Mouse (Mus musculus): ENCODE measurements around the gene Pacs2. TPM values are rescaled to one million over a fixed set of nuclear protein-coding genes. Genes with fewer than 3 reads are reported as not detected.

Pacs2 gene
- polyA plus RNA-seq, 1 experiment from 2014 or later, result 9.6 TPM

DNA sequence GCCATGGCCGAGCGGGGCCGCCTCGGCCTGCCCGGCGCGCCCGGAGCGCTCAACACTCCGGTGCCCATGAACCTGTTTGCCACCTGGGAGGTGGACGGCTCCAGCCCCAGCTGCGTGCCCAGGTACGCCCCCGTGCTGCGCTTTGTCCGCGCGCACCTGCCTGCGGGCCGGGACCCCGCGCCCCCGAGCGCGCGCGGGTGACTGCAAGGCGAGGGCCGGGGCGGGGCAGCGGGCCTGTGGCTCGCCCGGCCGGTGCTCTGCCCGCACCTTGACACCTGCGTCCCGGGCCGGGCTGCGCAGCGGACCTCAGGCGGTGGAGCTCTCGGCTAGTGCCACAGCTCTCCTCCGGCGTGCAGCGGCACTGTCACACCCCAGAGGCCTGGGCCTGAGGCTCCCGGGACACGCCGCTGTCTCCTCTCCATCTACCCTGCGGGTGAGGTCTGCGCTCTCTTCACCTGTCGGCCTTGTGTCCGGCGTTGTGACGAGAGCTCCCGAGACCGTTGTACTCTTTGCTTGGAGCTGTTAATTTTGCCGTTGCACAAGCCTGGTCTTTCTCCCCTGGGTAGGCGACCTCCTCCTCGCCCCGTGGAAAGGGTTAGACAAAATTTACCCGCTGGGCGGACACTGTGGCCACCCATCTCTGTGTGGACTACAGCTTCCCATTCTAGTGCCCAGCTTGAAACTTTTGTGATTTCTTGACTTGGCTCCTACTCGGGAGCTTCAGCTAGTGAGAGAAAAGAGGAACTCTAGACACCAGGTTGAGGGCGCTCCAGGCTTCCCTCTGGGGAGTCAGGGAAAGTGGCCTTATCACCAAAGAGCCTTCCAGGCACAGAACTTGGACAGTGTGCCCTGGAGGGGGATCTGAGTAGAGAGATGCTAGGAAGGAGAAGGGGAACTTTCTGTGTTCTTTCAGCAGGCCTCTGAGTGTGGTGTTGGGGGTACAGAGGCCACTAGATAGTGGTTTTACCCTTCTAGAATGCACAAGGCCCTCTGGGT lies 551 bp downstream of the Pacs2 start:
- Histone ChIP-seq H3K9me3 (replicated peaks) (no peaks in the 10 kb centered on the region), H3K27me3 (replicated peaks) (no peaks in the 10 kb centered on the region), H3K4me1 (peaks cover 52% of the 10 kb centered on the region), H3K9ac (peak overlapping the region; percentile 95), H3K36me3 (peaks cover 9% of the 10 kb centered on the region), H3K4me3 (peak overlapping the region; percentile 89), H3K4me2 (peak overlapping the region; percentile 99), H3K27ac (peak overlapping the region; percentile 83)
- peak; percentile 57 for ATAC-seq
- WGBS (ENCODE audit: insufficient replicate concordance), result under 1% methylated on average over 54 of the region's 64 CpGs

DNA sequence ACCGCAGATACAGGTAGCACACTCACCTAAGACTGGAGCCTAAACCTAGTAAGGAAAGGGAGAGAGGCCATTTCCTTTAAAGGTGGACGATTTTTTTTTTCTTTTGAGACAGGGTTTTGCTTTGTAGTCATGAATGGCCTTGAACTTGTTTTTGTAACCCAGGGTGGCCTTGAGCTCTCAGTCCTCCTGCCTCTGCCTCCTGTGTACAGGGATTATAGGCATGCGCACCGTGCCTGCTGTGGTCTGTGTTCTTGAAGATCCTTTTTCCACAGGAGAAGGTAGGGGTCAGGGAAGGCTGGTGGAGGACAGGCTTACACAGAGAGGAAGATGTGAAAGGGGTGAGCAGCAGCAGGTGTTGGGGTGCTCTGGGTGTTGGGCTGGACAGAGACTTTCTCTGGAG lies 1.6 kb downstream of the Pacs2 start:
- Histone ChIP-seq H3K27ac (no peak overlapping the region; the same call in 1 of the 2 replicates), H3K4me1 (peaks cover 52% of the 10 kb centered on the region), H3K4me2 (peak overlapping the region; percentile 99), H3K27me3 (replicated peaks) (no peaks in the 10 kb centered on the region), H3K4me3 (peak overlapping the region; percentile 89), H3K9ac (peak overlapping the region; percentile 95), H3K9me3 (replicated peaks) (no peaks in the 10 kb centered on the region), H3K36me3 (peaks cover 14% of the 10 kb centered on the region)
- no peak for ATAC-seq
- 72% methylated on average over 4 of the region's 4 CpGs for WGBS (ENCODE audit: insufficient replicate concordance)

DNA sequence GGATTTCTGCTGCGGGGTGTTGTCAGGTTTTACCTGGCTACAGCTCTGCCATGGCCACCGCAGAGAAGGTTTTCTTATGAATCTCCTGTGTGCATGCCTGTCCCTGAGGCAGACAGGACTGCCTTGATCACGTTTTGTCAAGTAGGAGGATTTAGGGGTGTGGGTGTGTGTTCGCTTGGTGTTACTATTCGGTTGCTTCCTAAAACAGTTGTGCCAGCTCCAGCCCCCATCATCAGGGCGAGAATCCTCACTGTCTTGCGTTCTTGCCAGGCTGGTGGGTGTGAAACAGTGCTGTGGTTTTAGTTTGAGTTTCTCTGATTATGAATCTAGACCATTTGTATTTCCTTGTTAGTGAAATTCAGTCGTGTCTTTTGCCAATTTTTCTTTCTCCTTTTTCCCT lies 2.7 kb downstream of the Pacs2 start:
- Histone ChIP-seq H3K27ac (no peak overlapping the region), H3K4me1 (peaks cover 52% of the 10 kb centered on the region), H3K4me3 (no peak overlapping the region), H3K9me3 (replicated peaks) (no peaks in the 10 kb centered on the region), H3K4me2 (no peak overlapping the region), H3K9ac (no peak overlapping the region), H3K27me3 (replicated peaks) (no peaks in the 10 kb centered on the region), H3K36me3 (peaks cover 21% of the 10 kb centered on the region)
- no peak for ATAC-seq
- WGBS (ENCODE audit: insufficient replicate concordance), result 74% methylated on average over 8 of the region's 8 CpGs

DNA sequence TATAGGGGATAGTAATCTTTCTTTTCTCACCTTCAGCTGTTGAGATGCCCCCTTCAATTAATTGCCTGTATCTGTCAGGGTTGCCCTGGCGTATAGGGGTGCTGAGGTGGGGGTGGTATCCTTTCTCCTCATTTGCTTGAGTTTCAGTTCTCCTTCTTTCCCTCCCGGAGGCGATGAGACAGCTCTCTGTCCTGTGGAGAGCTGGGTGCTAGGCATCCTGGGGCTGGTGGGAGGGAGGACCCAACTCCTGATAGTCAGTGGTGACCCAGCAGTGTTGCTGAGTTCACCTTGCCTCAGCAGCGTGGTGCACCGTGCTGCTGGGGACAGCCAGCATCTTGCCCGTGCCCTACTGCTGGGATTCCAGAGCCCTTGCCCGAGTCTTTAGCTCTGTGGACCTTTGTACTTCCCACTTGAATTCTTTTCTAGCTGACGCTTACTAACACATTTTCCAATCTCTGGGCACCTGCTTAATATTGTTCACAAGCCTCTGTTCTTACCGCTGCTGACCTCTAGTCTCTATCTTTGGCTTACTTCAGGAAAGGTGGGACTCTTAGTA lies 3.2 kb downstream of the Pacs2 start:
- WGBS (ENCODE audit: insufficient replicate concordance), result 71% methylated on average over 9 of the region's 9 CpGs
- Histone ChIP-seq H3K9me3 (replicated peaks) (no peaks in the 10 kb centered on the region), H3K27ac (no peak overlapping the region; the same call in 1 of the 2 replicates), H3K4me1 (peaks cover 52% of the 10 kb centered on the region), H3K9ac (no peak overlapping the region), H3K4me2 (no peak overlapping the region), H3K4me3 (no peak overlapping the region), H3K27me3 (replicated peaks) (no peaks in the 10 kb centered on the region), H3K36me3 (peaks cover 22% of the 10 kb centered on the region)
- ATAC-seq, result no peak

DNA sequence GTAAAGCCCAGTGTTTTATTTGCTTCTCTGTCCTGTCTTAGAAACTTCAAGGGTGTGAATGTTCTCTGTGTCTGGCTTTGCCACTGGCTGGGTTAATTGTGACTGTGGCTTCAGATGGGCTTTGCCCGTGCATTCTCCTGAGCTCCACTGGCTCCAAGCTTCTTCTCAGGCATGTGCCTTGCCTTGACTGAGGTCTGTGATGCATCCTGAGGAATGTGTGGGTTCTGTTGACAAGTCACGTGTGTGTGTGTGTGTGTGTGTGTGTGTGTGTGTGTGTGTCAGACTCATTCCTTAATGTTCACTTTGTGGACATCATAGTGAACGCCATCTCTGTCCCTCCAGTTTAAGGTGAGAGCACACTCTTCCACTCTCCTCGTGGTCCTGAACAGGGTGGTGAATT lies 4.5 kb downstream of the Pacs2 start:
- Histone ChIP-seq H3K4me3 (no peak overlapping the region), H3K4me2 (no peak overlapping the region), H3K9ac (no peak overlapping the region), H3K27ac (no peak overlapping the region), H3K9me3 (replicated peaks) (no peaks in the 10 kb centered on the region), H3K36me3 (peaks cover 30% of the 10 kb centered on the region), H3K4me1 (peaks cover 48% of the 10 kb centered on the region), H3K27me3 (replicated peaks) (no peaks in the 10 kb centered on the region)
- no peak for ATAC-seq
- 72% methylated on average over 4 of the region's 4 CpGs for WGBS (ENCODE audit: insufficient replicate concordance)

DNA sequence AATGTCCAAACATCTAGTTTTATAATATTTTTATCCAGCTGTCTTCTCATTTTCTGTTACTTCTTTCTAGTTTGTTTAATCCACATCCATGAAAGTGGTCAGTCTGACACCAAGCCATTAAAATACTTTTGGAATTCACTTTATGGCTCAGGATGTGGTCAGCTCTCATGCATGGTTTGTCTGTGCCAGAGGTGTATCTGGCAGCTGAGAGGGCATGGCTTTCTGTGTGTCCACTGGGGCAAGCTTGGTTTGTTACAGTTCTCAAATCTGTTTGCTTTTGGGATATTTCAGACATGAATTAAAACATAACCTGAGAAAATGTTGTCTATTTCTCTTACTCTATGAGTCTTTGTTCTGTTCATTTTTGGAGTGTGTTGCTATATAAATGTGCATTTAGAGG lies 7.2 kb downstream of the Pacs2 start:
- Histone ChIP-seq H3K9ac (no peak overlapping the region), H3K27ac (no peak overlapping the region), H3K27me3 (replicated peaks) (no peaks in the 10 kb centered on the region), H3K9me3 (replicated peaks) (no peaks in the 10 kb centered on the region), H3K4me2 (no peak overlapping the region), H3K4me3 (no peak overlapping the region), H3K36me3 (peaks cover 38% of the 10 kb centered on the region), H3K4me1 (peaks cover 27% of the 10 kb centered on the region)
- ATAC-seq, result no peak

DNA sequence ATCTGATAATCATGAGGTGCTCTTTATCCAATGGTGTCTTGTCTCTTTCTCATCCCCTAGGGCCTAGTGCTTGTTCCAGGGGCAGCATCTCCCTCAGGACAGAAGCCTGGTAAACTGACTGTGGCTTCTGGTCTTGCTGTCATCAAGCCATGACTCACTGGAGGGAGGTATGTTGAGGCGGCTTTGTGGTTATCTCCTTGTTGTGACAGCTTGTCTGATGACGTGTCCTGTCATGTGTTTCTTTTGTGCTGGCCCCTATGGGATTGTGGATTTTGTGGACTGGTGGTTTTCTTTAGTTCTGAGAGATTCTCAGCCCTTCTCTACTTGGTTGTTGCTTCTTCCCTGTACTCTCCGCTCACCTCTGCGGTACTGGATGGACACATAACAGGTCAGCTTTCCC lies 8.8 kb downstream of the Pacs2 start:
- 51% methylated on average over 4 of the region's 4 CpGs for WGBS (ENCODE audit: insufficient replicate concordance)
- Histone ChIP-seq H3K9me3 (replicated peaks) (no peaks in the 10 kb centered on the region), H3K9ac (no peak overlapping the region), H3K4me3 (no peak overlapping the region), H3K27ac (no peak overlapping the region), H3K36me3 (peaks cover 48% of the 10 kb centered on the region), H3K4me2 (no peak overlapping the region), H3K4me1 (peaks cover 13% of the 10 kb centered on the region), H3K27me3 (replicated peaks) (no peaks in the 10 kb centered on the region)
- ATAC-seq, result no peak

DNA sequence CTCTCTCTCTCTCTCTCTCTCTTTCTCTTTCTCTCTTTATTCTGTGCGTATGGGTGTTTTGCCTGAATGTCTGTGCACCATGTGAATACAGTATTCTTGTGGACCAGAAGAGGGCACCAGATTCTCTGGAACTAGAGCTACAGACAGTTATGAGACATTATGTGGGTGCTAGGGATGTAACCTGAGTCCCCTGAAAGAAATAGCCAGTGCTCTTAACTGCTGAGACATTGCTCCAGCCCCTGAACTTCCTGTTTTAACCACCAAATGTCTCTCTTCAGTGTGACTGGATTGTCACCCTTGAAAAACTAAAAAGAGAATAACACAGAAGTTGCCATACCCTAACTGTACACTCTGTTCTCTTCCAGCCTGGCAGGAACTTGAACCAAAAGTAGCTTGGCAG lies 12.2 kb downstream of the Pacs2 start:
- Histone ChIP-seq H3K4me1 (peaks cover 28% of the 10 kb centered on the region), H3K9ac (no peak overlapping the region), H3K4me3 (no peak overlapping the region), H3K4me2 (no peak overlapping the region), H3K36me3 (peaks cover 35% of the 10 kb centered on the region), H3K27me3 (replicated peaks) (no peaks in the 10 kb centered on the region), H3K9me3 (replicated peaks) (no peaks in the 10 kb centered on the region), H3K27ac (no peak overlapping the region)
- ATAC-seq, result no peak
- 79% methylated on average over 1 of the region's 1 CpGs for WGBS (ENCODE audit: insufficient replicate concordance)

DNA sequence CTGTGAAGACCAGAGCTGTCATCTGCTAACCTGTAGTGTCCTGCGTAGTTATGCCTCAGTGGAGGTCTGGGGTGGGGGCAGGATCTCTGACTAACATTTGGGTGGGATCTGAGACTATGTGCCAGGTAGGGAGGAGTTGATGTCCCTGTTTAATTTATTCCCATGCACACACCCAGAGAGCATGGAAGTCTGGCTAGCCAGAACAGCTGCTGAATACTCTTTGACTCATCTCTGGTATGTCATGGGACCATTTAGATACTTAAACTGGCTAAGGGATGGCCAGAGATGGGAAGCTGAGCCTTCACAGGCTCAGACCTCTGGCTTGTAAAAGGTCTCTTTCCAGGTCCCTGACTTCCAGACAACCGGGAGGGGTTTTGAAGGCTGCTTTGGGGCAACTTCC lies 13.2 kb downstream of the Pacs2 start:
- Histone ChIP-seq H3K4me2 (no peak overlapping the region), H3K9me3 (replicated peaks) (no peaks in the 10 kb centered on the region), H3K4me3 (no peak overlapping the region), H3K27me3 (replicated peaks) (no peaks in the 10 kb centered on the region), H3K27ac (no peak overlapping the region), H3K4me1 (peaks cover 37% of the 10 kb centered on the region), H3K9ac (no peak overlapping the region), H3K36me3 (peaks cover 30% of the 10 kb centered on the region)
- no peak for ATAC-seq
- WGBS (ENCODE audit: insufficient replicate concordance), result 85% methylated on average over 2 of the region's 2 CpGs

DNA sequence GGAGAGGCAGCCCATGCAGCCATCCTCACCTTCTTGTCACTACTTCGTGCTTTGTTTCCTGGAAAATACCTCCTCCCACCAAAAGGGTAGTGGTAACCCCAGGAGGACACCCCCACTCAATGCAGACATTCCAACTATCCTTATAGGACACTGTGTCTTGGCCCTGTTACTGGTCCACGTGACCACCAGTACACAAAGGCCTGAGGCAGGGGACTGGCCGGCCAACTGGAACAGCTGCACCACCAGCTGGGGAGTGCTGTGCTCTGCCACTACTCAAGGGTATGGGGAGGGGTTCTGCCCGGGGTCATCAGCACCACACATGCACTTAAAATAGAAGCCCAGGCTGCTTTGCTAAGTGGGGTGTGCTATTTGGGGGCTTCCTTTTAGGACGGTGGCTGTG lies 13.8 kb downstream of the Pacs2 start:
- peaks cover 29% of the 10 kb centered on the region for H3K36me3 ChIP-seq
- H3K27ac ChIP-seq, result no peak overlapping the region

DNA sequence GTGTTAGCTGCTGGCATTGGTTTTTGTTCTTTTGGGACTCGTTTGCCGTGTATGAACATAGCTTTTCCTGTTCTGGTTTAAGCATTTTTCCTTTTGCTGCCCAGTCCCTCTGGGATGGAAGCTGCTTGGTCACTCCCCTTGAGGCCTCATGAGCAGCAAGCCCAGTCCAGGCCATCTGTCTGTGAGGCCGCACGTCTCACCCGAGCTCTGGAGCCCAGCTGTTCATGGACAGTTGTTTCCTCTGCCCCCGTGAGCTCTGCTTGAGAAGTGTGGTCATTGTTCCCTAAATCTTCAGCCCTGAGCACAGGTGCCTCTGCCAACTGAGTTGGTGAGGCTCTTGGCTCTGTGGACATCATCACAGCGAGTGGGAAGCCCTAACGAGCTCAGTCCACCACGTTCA lies 14.6 kb downstream of the Pacs2 start:
- H3K36me3 ChIP-seq, result peaks cover 21% of the 10 kb centered on the region
- no peak overlapping the region for H3K9ac ChIP-seq
- no peaks in the 10 kb centered on the region for H3K27me3 ChIP-seq (replicated peaks)
- no peak overlapping the region for H3K4me3 ChIP-seq
- H3K27ac ChIP-seq, result no peak overlapping the region
- H3K4me1 ChIP-seq, result peaks cover 38% of the 10 kb centered on the region
- no peak for ATAC-seq
- 80% methylated on average over 9 of the region's 9 CpGs for WGBS (ENCODE audit: insufficient replicate concordance)
- H3K4me2 ChIP-seq, result no peak overlapping the region
- no peaks in the 10 kb centered on the region for H3K9me3 ChIP-seq (replicated peaks)

More for the DNA sequence above, 13.8 kb downstream of the Pacs2 start:
- Histone ChIP-seq H3K9me3 (replicated peaks) (no peaks in the 10 kb centered on the region), H3K27me3 (replicated peaks) (no peaks in the 10 kb centered on the region), H3K9ac (no peak overlapping the region), H3K4me1 (peaks cover 39% of the 10 kb centered on the region), H3K4me3 (no peak overlapping the region), H3K4me2 (no peak overlapping the region)
- 75% methylated on average over 5 of the region's 5 CpGs for WGBS (ENCODE audit: insufficient replicate concordance)
- no peak for ATAC-seq

DNA sequence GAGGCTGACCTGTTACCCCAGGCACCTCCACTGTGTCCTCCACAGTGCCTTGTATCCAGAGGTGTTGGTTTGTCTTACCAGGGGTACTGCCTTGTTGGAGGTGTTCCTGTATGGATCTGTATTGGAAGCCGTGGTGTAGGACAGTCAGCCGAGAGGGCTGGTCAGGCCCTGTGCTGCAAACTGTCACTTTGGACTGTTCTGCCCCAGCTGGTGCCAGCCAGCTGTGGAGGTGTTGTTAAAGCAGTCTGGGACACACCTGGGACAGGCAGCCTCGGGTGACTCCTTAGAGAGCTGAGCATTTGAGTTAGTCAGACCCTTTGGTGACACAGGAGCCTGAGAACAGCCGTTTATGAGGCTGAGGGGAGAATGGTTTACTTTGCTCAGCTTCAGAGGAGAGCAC lies 15.7 kb downstream of the Pacs2 start:
- Histone ChIP-seq H3K4me2 (no peak overlapping the region), H3K9ac (0 out of 2 replicates have a peak overlapping the region, but pooled peaks have one; percentile 57), H3K27me3 (replicated peaks) (no peaks in the 10 kb centered on the region), H3K27ac (peak overlapping the region; percentile 90), H3K36me3 (peaks cover 18% of the 10 kb centered on the region), H3K9me3 (replicated peaks) (no peaks in the 10 kb centered on the region), H3K4me3 (no peak overlapping the region), H3K4me1 (peaks cover 50% of the 10 kb centered on the region)
- 69% methylated on average over 4 of the region's 4 CpGs for WGBS (ENCODE audit: insufficient replicate concordance)
- ATAC-seq, result no peak
